Mouse (Mus musculus) embryonic facial prominence, embryonic 14.5 days (tissue): ENCODE data around the gene Adamts18. TPM values are rescaled to one million over a fixed set of nuclear protein-coding genes. Genes with fewer than 3 reads are reported as not detected.
A peak's percentile ranks its signal among the peaks of the same experiment; 100 is the strongest.

Source experiments
- ATAC-seq: fragments of 200-750 bp; cut with Nextera tagmentation; 2 replicates; pipeline ENCODE4 v1.8.0; 2017; ENCODE audit warnings: low read depth, moderate number of reproducible peaks, moderate TSS enrichment
- DNase-seq: peaks from one replicate; pipeline ENCODE4 v3.0.0-alpha.2; 2015; ENCODE audit warnings: low spot score
- H3K27ac ChIP-seq: fragments of 300-500 bp; sonication (generic); replicated peaks from 2 replicates; pipeline ENCODE4 v1.5.1; 2014; ENCODE audit warnings: low read depth, mild to moderate bottlenecking, low read length, moderate library complexity
- H3K27me3 ChIP-seq: fragments of 300-500 bp; sonication (generic); replicated peaks from 2 replicates; pipeline ENCODE4 v1.6.1; 2014; ENCODE audit warnings: low read length; ENCODE audit not compliant: control insufficient read depth, insufficient read depth
- H3K36me3 ChIP-seq: fragments of 300-500 bp; sonication (generic); 2 replicates; pipeline ENCODE4 v1.6.1; 2014; ENCODE audit warnings: low read length, mixed read lengths; ENCODE audit not compliant: control insufficient read depth, insufficient read depth
- H3K4me1 ChIP-seq: fragments of 300-500 bp; sonication (generic); 2 replicates; pipeline ENCODE4 v1.6.1; 2014; ENCODE audit warnings: antibody characterized with exemption, low read length; ENCODE audit not compliant: control insufficient read depth, insufficient read depth
- H3K4me2 ChIP-seq: fragments of 300-500 bp; sonication (generic); 2 replicates; pipeline ENCODE4 v1.6.1; 2014; ENCODE audit warnings: low read depth, mild to moderate bottlenecking, low read length, moderate library complexity, mixed read lengths
- H3K4me3 ChIP-seq: fragments of 300-500 bp; sonication (generic); 2 replicates; pipeline ENCODE4 v1.5.1; 2014; ENCODE audit warnings: low read depth, mild to moderate bottlenecking, low read length
- H3K9ac ChIP-seq: fragments of 300-500 bp; sonication (generic); 2 replicates; pipeline ENCODE4 v1.6.1; 2014; ENCODE audit warnings: low read depth, mild to moderate bottlenecking, low read length, moderate library complexity, mixed read lengths
- H3K9me3 ChIP-seq: fragments of 300-500 bp; sonication (generic); 2 replicates; pipeline ENCODE4 v1.6.1; 2016; ENCODE audit warnings: low read length; ENCODE audit not compliant: control insufficient read depth
- WGBS: fragments of 180-500 bp; shearing (Covaris S2); extraction: QIAGEN DNeasy Blood & Tissue Kit; methylation state at CpG from one replicate; pipeline ENCODE4 v1.1.7; 2014; 5-methylcytosine and 5-hydroxymethylcytosine counted together
- polyA plus RNA-seq: library from polyadenylated mRNA; unstranded; fragments of >200 nt; fragmentation: Nextera tagmentation; extraction: Ambion mirVana; gene quantifications from 2 replicates; pipeline ENCODE4 v1.2.1, GENCODE M21; 2014

Gene Adamts18
- polyA plus RNA-seq, 1 experiment from 2014 or later: 4.5 TPM

DNA sequence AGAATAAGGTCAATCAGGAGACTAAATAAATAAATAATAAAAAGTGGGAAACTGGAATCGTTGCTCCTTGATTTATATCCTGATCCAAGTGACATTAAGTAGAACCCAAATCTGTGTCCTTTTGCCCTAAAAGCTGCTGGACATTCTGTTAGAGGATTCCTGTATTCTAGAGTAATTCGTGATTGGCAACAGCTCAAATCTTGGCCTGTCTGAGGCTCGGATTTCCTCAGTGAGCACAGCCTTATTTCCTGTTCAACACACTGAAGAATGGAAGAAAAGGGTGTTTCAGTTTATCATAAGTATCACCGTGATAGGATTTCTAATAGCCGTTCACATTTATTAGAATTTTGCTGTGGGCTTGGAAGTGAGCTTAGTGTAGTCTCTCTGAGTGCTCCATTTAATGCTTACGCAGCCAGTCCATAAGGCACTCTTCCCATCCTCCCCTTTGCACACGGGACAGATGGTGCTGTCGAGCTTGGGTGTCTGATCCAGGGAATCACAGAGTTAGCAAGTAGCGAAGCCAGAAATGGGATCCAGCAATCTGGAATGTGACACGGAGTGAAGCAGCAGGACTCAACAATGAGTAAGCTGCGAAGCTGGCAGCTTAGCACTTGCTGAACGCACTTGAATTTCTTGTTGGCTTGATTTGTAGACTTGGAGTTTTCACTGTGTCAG lies 25.0 kb upstream of the Adamts18 start:
- no peak overlapping the region for H3K4me2 ChIP-seq
- no peaks in the 10 kb centered on the region for H3K27me3 ChIP-seq
- no peaks in the 10 kb centered on the region for H3K9me3 ChIP-seq
- 62% methylated on average over 12 of the region's 12 CpGs for WGBS
- no peaks in the 10 kb centered on the region for H3K4me1 ChIP-seq
- H3K4me3 ChIP-seq: no peak overlapping the region
- no peaks in the 10 kb centered on the region for H3K36me3 ChIP-seq
- H3K9ac ChIP-seq: no peak overlapping the region
- no peak overlapping the region for H3K27ac ChIP-seq
- DNase-seq: peak; percentile 42
- ATAC-seq: no peak; the same call in 1 of the 2 replicates

DNA sequence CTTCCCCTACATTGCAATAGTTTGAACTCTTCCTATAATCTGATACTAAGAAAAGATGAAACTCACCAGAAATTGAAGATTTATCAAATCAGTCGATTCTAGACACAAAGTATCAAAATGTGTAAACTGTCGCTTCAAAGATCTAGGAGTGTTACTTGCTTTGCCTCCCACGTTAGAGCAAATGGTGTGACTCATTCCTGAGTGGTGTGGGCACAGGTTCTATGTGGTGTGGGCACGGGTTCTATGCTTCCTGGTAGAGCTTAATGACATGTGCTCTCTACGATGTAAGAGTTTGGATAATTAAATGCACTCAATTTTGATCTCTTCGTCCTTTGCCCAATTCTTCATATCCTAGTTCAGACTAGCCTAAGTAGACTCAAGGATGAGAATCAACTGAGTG lies 23.9 kb upstream of the Adamts18 start:
- DNase-seq (no peak), ATAC-seq (no peak)
- Histone ChIP-seq H3K9me3 (no peaks in the 10 kb centered on the region), H3K27me3 (no peaks in the 10 kb centered on the region), H3K36me3 (no peaks in the 10 kb centered on the region), H3K27ac (no peak overlapping the region), H3K9ac (no peak overlapping the region), H3K4me3 (no peak overlapping the region), H3K4me2 (no peak overlapping the region), H3K4me1 (no peaks in the 10 kb centered on the region)
- 90% methylated on average over 6 of the region's 6 CpGs for WGBS

DNA sequence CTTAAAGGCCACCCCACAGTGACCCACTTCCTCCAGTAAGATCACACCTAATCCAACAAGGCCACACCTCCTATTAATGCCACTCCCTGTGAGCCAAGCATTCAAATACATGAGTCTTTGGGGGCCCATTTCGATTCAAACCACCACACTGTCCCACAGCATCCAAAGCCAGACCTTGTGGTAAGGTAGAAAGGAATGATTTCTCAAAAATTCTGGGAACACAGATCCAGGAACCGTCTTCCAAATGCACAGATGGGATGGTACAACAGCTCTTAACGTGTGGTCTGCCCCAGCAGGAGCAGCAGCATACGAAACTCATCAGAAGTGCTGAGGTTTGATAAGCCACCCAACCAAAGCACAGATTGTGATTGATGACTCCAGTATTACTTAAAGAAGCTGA lies 18.0 kb upstream of the Adamts18 start:
- Histone ChIP-seq H3K27ac (no peak overlapping the region), H3K9ac (no peak overlapping the region)

DNA sequence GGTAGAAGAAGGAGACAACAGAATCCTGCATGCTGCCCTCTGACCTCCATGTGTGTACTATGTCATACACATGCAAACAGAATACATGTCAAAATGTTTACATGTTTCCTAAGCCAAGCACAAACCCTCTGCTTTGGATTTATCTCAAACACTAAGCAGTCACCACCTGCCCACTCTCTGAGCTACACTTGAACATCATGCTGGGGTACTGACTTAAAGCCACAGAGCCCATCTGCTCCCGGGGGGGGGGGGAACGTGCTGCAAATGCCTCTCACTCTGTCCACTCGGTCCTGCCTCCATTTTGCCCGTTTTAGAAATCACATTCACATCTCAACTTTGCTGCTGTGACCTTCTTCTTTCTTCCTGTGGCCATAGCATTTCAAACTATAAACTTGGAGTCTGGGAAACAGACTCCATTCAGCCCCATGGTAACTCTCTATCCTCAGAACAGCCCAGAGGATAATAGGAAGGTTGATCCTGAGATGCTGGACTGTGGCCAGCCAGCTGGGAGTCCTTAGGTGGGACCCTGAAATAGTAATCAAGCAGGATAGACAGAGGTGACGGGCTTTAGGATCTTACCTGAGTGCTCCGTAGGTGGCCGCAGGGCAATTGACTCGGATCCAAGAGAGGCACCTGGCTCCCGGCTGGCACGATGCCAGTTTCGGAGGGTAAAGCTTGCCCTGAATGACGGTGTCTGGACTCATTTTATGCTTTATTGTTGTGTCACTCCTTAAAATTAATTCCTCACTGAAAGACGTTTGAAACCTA lies 17.0 kb upstream of the Adamts18 start:
- Histone ChIP-seq H3K4me1 (no peaks in the 10 kb centered on the region), H3K27ac (no peak overlapping the region), H3K27me3 (no peaks in the 10 kb centered on the region), H3K4me2 (no peak overlapping the region), H3K4me3 (no peak overlapping the region), H3K9ac (no peak overlapping the region), H3K36me3 (no peaks in the 10 kb centered on the region), H3K9me3 (no peaks in the 10 kb centered on the region)
- ATAC-seq (peak; percentile 92), DNase-seq (peak; percentile 89)
- WGBS: 61% methylated on average over 13 of the region's 13 CpGs

More for the DNA sequence above, 18.0 kb upstream of the Adamts18 start:
- no peak overlapping the region for H3K4me2 ChIP-seq
- no peak overlapping the region for H3K4me3 ChIP-seq
- ATAC-seq (no peak), DNase-seq (no peak)
- no peaks in the 10 kb centered on the region for H3K4me1 ChIP-seq
- 79% methylated on average over 4 of the region's 4 CpGs for WGBS
- H3K27me3 ChIP-seq: no peaks in the 10 kb centered on the region
- no peaks in the 10 kb centered on the region for H3K9me3 ChIP-seq
- no peaks in the 10 kb centered on the region for H3K36me3 ChIP-seq

DNA sequence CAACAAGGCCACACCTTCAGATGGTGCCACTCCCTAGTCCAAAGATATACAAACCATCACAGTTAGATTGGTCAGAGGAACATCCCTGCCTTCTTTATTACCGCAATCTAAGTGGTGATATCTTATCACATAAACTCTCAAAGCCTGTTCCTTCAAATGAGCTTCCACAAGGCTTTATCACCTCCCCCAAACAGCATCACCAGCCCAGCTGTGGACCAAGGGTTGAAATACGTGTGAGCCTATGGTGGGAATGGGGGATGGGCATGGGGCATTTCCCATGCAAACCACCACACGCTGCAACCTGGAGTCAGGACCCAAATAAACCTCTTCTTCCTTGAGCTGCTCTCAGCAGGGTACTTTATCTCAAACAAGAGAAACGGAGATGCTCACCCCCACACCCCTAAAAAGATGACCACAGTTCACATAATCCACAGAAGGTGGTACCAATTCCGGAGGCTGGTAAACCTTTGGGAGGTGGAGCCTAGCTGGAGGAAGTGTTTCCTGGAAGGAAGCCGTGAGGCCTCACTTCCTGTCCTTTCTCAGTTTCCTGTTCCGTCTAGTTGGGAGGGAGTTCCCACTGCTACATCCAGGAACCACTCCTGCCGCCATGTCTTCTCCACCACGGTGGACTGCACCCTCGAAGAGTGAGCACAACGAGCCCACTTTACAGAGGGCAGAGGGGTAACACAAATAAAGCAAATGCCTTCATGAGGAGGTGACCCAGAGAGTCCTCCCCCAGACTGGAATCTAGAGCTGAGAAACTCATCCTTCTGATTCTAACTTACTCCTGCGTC lies 11.5 kb upstream of the Adamts18 start:
- H3K4me2 ChIP-seq: no peak overlapping the region
- H3K4me3 ChIP-seq: no peak overlapping the region
- no peak overlapping the region for H3K27ac ChIP-seq
- no peaks in the 10 kb centered on the region for H3K9me3 ChIP-seq
- 88% methylated on average over 12 of the region's 12 CpGs for WGBS
- H3K27me3 ChIP-seq: no peaks in the 10 kb centered on the region
- ATAC-seq (no peak), DNase-seq (no peak)
- no peaks in the 10 kb centered on the region for H3K4me1 ChIP-seq
- no peaks in the 10 kb centered on the region for H3K36me3 ChIP-seq
- no peak overlapping the region for H3K9ac ChIP-seq

DNA sequence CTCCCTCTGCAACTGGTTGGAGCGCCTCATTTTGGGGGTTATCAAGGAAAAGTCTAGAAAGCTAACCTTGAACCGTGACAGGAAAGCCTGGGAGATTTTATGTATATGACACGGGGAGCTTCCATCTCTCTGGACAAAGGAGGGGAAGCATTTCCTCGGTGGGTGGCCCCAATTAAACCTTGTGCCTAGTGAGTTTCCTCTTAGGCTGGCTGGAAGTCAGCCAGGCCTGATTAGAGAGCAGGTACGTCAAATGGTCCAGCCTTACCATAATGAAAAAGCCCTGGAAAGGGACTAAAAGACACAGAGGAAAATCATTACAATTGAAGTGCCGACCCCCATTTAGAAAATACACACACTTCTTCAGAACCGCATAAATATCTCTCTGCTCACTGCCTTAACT lies 10.3 kb upstream of the Adamts18 start:
- 51% methylated on average over 7 of the region's 7 CpGs for WGBS
- Histone ChIP-seq H3K36me3 (no peaks in the 10 kb centered on the region), H3K27ac (no peak overlapping the region), H3K27me3 (no peaks in the 10 kb centered on the region), H3K4me1 (no peaks in the 10 kb centered on the region), H3K4me3 (no peak overlapping the region), H3K9ac (no peak overlapping the region), H3K9me3 (no peaks in the 10 kb centered on the region), H3K4me2 (no peak overlapping the region)
- ATAC-seq (no peak), DNase-seq (no peak)

DNA sequence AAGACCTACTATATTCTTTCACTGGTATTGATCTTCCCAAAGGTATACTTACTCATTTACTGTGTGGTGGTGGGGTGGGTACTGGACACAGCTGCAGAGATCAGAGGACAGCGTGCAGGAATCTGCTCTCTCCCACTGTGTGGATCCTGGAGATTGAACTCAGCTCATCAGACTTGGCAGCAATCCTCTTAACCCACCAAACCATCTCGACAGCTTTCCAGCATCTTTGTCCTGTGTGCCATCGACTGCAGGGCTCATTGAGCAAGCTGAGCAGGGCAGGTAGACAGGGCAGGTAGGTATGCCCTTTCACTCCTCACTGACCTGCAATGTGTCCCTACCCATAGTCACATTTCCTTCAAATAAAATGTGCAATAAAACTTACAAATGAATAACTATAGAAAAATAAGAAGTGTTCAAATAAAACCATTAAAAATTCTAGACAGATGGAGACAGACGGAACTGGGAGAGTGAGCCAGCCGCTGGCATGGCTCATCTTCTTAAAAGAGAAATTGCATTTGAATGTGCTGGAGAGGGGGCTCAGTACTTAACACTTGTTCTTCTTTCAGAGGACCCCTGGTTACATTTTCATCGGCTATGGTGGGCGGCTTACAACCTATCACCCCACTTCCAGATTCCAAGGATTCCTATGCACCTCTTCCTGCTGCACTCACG lies 6.2 kb upstream of the Adamts18 start:
- Histone ChIP-seq H3K4me3 (no peak overlapping the region), H3K9ac (no peak overlapping the region), H3K9me3 (peaks cover 8% of the 10 kb centered on the region), H3K27me3 (peaks cover 16% of the 10 kb centered on the region), H3K4me1 (no peaks in the 10 kb centered on the region), H3K4me2 (no peak overlapping the region), H3K36me3 (no peaks in the 10 kb centered on the region), H3K27ac (no peak overlapping the region)
- DNase-seq: no peak
- ATAC-seq: no peak
- WGBS: 76% methylated on average over 8 of the region's 8 CpGs

DNA sequence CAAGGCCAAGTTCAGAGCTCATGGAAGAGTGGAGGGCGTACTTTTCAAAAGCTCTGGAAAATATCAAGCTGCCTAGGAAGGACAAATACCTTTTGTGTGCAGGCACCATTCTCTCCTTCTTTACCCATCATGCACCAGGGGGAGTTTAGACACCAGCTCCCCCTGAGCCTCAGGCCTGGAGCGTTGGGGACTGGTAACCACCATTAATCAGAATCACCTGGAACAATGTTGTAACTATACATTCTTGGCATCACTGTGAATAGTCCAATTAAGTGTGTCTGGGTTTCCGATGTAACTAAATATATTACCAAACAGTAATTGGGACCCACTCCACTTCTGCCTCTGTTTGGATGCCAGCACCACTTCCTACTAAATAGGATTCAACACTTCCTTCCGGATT lies 5.2 kb upstream of the Adamts18 start:
- WGBS: 43% methylated on average over 4 of the region's 4 CpGs
- DNase-seq (no peak), ATAC-seq (no peak)
- peaks cover 26% of the 10 kb centered on the region for H3K27me3 ChIP-seq
- H3K4me3 ChIP-seq: no peak overlapping the region
- no peak overlapping the region for H3K27ac ChIP-seq
- peaks cover 8% of the 10 kb centered on the region for H3K9me3 ChIP-seq
- no peak overlapping the region for H3K4me2 ChIP-seq
- no peaks in the 10 kb centered on the region for H3K36me3 ChIP-seq
- H3K9ac ChIP-seq: no peak overlapping the region
- no peaks in the 10 kb centered on the region for H3K4me1 ChIP-seq
